Mouse (Mus musculus): Measurements from ENCODE around the gene Gm2696.

- no peak for TF ChIP-seq POLR2A (IDR thresholded peaks at IDR 0.05; ENCODE audit: borderline replicate concordance, low read depth, low read length)
- no peak for TF ChIP-seq CTCF (IDR thresholded peaks at IDR 0.05; ENCODE audit: low read depth, low read length)
Observed at GRCm38 (mm10) chr10:77804095-77804494, 10.4 kb upstream of the Gm2696 start.
